Mouse (Mus musculus) C2C12 (cell line): ENCODE data around the gene Pard3b. TPM values are rescaled to one million over a fixed set of nuclear protein-coding genes. Genes with fewer than 3 reads are reported as not detected.

ENCODE experiments used
- H3K27me3 ChIP-seq: one replicate; pipeline ENCODE4 v1.6.1; 2011; ENCODE audit not compliant: control insufficient read depth, insufficient read depth, insufficient read length
- H3K36me3 ChIP-seq: one replicate; pipeline ENCODE4 v1.6.1; 2011; ENCODE audit not compliant: control insufficient read depth, insufficient read depth
- H3K4me3 ChIP-seq: one replicate; pipeline ENCODE4 v1.5.1; 2011; ENCODE audit warnings: mild to moderate bottlenecking, control low read depth; ENCODE audit not compliant: poor library complexity, insufficient read depth, severe bottlenecking
- H3K79me2 ChIP-seq: one replicate; pipeline ENCODE4 v1.6.1; 2011; ENCODE audit not compliant: control insufficient read depth, insufficient read depth
- H3K79me3 ChIP-seq: one replicate; pipeline ENCODE4 v1.6.1; 2011; ENCODE audit warnings: low read depth, control low read depth
- H3ac ChIP-seq: one replicate; pipeline ENCODE3; 2011; ENCODE audit warnings: low read depth; ENCODE audit not compliant: control insufficient read depth, insufficient read length
- CEBPB ChIP-seq: IDR thresholded peaks from one replicate; pipeline ENCODE4 v1.6.1; 2011; ENCODE audit warnings: low read depth, mild to moderate bottlenecking, control low read depth, moderate library complexity
- CTCF ChIP-seq: IDR thresholded peaks from one replicate; pipeline ENCODE4 v1.5.1; 2011; ENCODE audit not compliant: control insufficient read depth, insufficient read depth, insufficient read length
- FOSL1 ChIP-seq: IDR thresholded peaks from one replicate; pipeline ENCODE4 v1.8.0; 2011; ENCODE audit warnings: mild to moderate bottlenecking, low read length; ENCODE audit not compliant: poor library complexity, insufficient read depth, severe bottlenecking
- MAX ChIP-seq: IDR thresholded peaks from one replicate; pipeline ENCODE4 v1.6.1; 2011; ENCODE audit warnings: mild to moderate bottlenecking, control low read depth
- MYOD1 ChIP-seq: IDR thresholded peaks from one replicate; pipeline ENCODE4 v1.6.1; 2011; ENCODE audit warnings: low read depth; ENCODE audit not compliant: control insufficient read depth, insufficient read length
- MYOG ChIP-seq: IDR thresholded peaks from one replicate; pipeline ENCODE4 v1.6.1; 2011; ENCODE audit not compliant: control insufficient read depth, insufficient read length; ENCODE audit errors: extremely low read depth
- USF1 ChIP-seq: IDR thresholded peaks from one replicate; pipeline ENCODE4 v1.6.1; 2011; ENCODE audit warnings: low read depth, mild to moderate bottlenecking, control low read depth, moderate library complexity
- polyA plus RNA-seq: library from polyadenylated mRNA; unstranded; fragments of >200 nt; fragmentation: generic; extraction: Trizol; gene quantifications from one replicate; pipeline ENCODE4 v1.2.1, GENCODE M21; 2012; ENCODE audit warnings: missing spikeins

Gene Pard3b
- polyA plus RNA-seq, 1 experiment, result 0.20 TPM

DNA sequence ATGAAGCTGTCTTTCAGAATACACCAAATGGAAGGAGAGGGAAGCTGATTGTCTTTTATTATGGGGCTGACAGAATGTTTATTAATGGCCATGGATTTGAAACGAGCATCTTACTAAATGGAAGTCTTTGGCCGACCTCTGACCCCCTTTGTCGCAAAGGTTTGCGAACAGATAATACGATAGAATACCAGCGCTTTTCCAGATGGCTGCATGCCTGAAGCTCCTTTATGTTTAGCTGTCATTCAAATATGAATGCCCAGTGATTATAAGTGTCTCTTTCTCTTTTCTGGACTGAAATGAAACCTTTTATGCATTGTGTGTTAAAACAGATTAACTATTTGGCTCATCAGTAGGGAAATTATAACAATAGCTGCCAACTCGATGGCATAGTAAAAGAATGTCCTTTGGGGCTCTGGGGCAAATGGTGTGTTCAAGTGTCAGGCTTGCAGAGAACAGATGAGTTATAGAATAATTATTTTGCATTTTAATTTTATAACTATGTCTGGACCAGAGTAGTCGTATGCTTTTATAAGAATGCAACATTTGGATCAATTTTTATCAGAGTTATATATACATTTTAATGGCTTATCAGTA, 46.7 kb downstream of the Pard3b start:
- H3K27me3 ChIP-seq, result no peaks in the 10 kb centered on the region
- H3K4me3 ChIP-seq, result no peak overlapping the region
- no peaks in the 10 kb centered on the region for H3K36me3 ChIP-seq
- no peak overlapping the region for H3ac ChIP-seq
- TF ChIP-seq MYOG (no peak), CTCF (no peak), CEBPB (no peak), MAX (no peak), MYOD1 (no peak), USF1 (no peak), FOSL1 (no peak)
- no peaks in the 10 kb centered on the region for H3K79me3 ChIP-seq
- no peaks in the 10 kb centered on the region for H3K79me2 ChIP-seq

DNA sequence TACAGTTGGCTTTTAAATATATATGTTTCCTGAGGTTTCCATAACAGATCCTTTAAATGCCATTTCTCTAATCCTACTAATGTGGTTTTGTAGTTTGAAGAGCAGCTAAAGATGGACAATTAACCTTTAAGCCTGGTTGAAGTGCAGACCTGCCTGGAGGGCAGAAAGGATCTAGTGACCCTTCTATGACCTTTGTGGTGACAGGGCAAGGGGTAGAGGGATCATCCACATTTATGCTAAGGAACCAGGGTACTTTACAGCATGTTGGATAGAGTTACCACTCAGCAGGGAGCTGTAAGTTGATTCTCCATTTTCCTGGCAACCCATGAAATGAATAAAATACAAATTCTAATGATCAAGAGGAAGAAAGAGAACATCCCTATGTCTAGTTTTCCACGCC, 47.3 kb downstream of the Pard3b start:
- no peak for TF ChIP-seq USF1
- no peak for TF ChIP-seq CEBPB
- TF ChIP-seq MYOG, result no peak
- no peak for TF ChIP-seq CTCF
- no peak for TF ChIP-seq MYOD1
- no peak for TF ChIP-seq MAX
- no peak overlapping the region for H3ac ChIP-seq
- no peaks in the 10 kb centered on the region for H3K36me3 ChIP-seq
- H3K79me3 ChIP-seq, result no peaks in the 10 kb centered on the region
- no peak overlapping the region for H3K4me3 ChIP-seq
- H3K79me2 ChIP-seq, result no peaks in the 10 kb centered on the region
- H3K27me3 ChIP-seq, result no peaks in the 10 kb centered on the region

GRCm38 (mm10) chr1:61688301-61688700, 49.7 kb downstream of the Pard3b start:
- no peaks in the 10 kb centered on the region for H3K79me2 ChIP-seq
- H3ac ChIP-seq, result no peak overlapping the region
- no peaks in the 10 kb centered on the region for H3K27me3 ChIP-seq
- H3K4me3 ChIP-seq, result no peak overlapping the region
- H3K79me3 ChIP-seq, result no peaks in the 10 kb centered on the region
- TF ChIP-seq MYOD1, result no peak
- no peak for TF ChIP-seq USF1
- no peak for TF ChIP-seq CEBPB
- H3K36me3 ChIP-seq, result no peaks in the 10 kb centered on the region

DNA sequence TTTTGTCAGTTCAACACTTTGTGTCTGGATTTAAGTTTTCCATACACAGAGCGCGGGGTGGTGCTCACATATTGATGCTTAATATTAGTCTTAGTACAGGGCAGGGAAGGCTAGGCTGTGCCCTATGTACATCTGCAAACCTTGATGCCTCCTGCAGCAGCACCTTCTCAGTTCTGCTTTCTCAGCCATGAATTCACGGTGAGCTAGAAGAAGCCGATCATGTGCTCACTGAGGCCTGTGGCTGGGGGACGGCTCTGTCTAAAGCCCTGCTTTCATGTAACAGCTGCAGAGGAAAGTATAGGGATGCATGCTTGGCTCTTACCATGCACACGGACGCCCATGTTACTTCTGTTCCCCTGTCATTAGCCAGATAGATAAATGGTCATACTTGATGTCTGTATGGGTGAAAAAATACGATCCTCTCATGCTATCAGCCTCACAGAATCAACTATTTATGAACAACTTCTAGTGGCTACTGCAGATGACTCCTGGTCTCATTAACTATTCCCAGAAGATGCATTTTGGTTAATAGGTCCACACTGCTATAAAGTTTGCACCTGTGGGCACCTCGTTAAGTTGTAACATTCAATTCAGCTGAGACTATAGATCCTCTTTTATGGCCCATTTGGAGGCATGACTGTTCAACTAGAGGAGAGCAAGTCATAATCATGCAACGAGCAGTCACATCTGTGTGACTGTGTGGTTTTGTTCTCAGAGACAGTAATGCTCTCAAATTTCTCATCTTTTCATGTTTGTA, 60.0 kb downstream of the Pard3b start:
- TF ChIP-seq CEBPB (no peak), MYOG (no peak), USF1 (no peak), CTCF (no peak), MYOD1 (no peak), FOSL1 (no peak), MAX (no peak)
- Histone ChIP-seq H3K79me2 (no peaks in the 10 kb centered on the region), H3K27me3 (no peaks in the 10 kb centered on the region)

DNA sequence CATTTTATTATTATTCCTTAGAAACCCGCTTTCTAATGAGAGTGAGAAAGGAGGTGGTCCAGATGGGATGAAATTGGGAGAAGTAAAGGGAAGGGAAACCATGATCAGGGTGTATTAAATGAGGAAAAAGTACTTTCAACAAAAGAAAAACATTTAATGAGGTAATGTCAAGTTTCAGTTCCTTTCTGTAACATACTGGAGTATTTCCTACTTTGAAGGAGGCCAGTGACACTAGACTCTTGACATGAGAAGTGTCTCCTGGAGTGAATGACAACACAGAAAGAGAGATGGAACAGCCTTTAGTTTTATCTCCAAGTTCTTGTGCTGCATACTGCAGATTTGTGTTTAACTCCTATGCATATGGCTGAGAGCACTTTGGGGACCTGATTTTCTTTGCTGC, 71.2 kb downstream of the Pard3b start:
- H3K4me3 ChIP-seq, result no peak overlapping the region
- H3K79me2 ChIP-seq, result no peaks in the 10 kb centered on the region
- H3K36me3 ChIP-seq, result no peaks in the 10 kb centered on the region
- TF ChIP-seq MYOD1 (no peak), FOSL1 (no peak), MAX (no peak), CEBPB (no peak), USF1 (no peak), CTCF (no peak), MYOG (no peak)
- no peaks in the 10 kb centered on the region for H3K79me3 ChIP-seq
- H3K27me3 ChIP-seq, result no peaks in the 10 kb centered on the region
- H3ac ChIP-seq, result no peak overlapping the region

More for the DNA sequence above, 60.0 kb downstream of the Pard3b start:
- H3K36me3 ChIP-seq, result no peaks in the 10 kb centered on the region
- H3K4me3 ChIP-seq, result no peak overlapping the region
- no peak overlapping the region for H3ac ChIP-seq
- H3K79me3 ChIP-seq, result no peaks in the 10 kb centered on the region

GRCm38 (mm10) chr1:61711523-61711922, 72.9 kb downstream of the Pard3b start:
- no peaks in the 10 kb centered on the region for H3K36me3 ChIP-seq
- H3K79me3 ChIP-seq, result no peaks in the 10 kb centered on the region
- H3K79me2 ChIP-seq, result no peaks in the 10 kb centered on the region
- H3K27me3 ChIP-seq, result no peaks in the 10 kb centered on the region
- TF ChIP-seq MAX, result no peak
- no peak for TF ChIP-seq MYOG
- TF ChIP-seq USF1, result no peak
- no peak for TF ChIP-seq MYOD1
- TF ChIP-seq FOSL1, result no peak
- TF ChIP-seq CEBPB, result no peak
- TF ChIP-seq CTCF, result no peak
- H3ac ChIP-seq, result no peak overlapping the region
- H3K4me3 ChIP-seq, result no peak overlapping the region
